Mouse (Mus musculus): ENCODE measurements around the gene Alcam.

DNA sequence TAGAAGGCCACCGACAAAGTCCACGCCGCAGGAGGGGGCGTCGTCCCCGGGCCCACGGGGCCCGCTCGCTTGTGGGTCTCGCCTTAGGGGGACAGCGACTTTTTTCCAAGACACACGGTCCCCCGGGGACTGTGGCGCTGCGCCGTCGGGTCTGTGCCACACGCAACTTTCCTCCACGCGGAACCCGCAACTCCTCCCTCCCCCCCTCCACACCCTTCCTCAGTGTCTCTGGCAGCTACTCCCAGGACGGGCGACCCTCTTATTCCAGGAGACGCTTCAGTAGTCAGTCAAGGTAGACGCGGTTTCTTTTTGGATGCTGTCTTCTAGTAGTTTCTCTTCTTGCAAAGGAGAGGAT is 1.4 kb downstream of the Alcam start:
- TF ChIP-seq CTCF (IDR thresholded peaks at IDR 0.05; ENCODE audit: low read depth, low read length) (no peak), POLR2A (IDR thresholded peaks at IDR 0.05; ENCODE audit: borderline replicate concordance, low read depth, low read length) (no peak)
